In genomic region chr10:22007802-22008172, GRCm38 (mm10) we compare ENCODE assay signal across 10 mouse cellular contexts.
DNase-seq lines count a peak whose midpoint lies in the region; ATAC-seq and TF ChIP-seq lines count a peak whose summit lies in the region.
"Had no signal": no experiment of that assay in that cellular context is flagged by ENCODE, and none has a peak within 500 bp of the region (broad histone marks: within the 10 kb centered on the region; RNA-seq: fewer than 3 reads in every experiment).

No protein-coding gene starts in this region.

- no peak for TF ChIP-seq POLR2A in bone marrow, adult 2 months (IDR thresholded peaks at IDR 0.05; ENCODE audit: borderline replicate concordance, control insufficient read depth, low read depth, low read length)

- no peak overlapping the region for H3K9ac ChIP-seq in heart, embryonic 11.5 days (ENCODE audit: low read depth, low read length)
- H3K9ac ChIP-seq: hindbrain, embryonic 15.5 days had no signal

- no peaks in the 10 kb centered on the region for H3K4me1 ChIP-seq in heart, embryonic 11.5 days (ENCODE audit: control insufficient read depth, insufficient read depth, low read length)
- no peaks in the 10 kb centered on the region for H3K4me1 ChIP-seq in bone marrow, adult 2 months (ENCODE audit: control insufficient read depth, insufficient read depth, low read length)
- H3K4me1 ChIP-seq: hindbrain, embryonic 15.5 days had no signal

- H3K4me3 ChIP-seq in heart, embryonic 11.5 days (ENCODE audit: low read depth, low read length) = no peak overlapping the region
- H3K4me3 ChIP-seq in bone marrow, adult 2 months (replicated peaks; ENCODE audit: control insufficient read depth, low read depth, low read length) = no peak overlapping the region
- H3K4me3 ChIP-seq: hindbrain, embryonic 15.5 days; myocyte had no signal

- 41% methylated on average over 4 of the region's 4 CpGs for WGBS in heart, embryonic 11.5 days (ENCODE audit: insufficient replicate concordance)
- WGBS in bone marrow, adult 2 months = 25% methylated on average over 4 of the region's 4 CpGs

- DNase-seq in heart, adult 11 months = peak; percentile 61
- DNase-seq in right cerebral cortex, adult 18-20 months = peak; percentile 56
- DNase-seq in right cerebral cortex, postnatal 4 days = no peak
- peak; percentile 69 for DNase-seq in kidney, postnatal 10 days
- DNase-seq in gastrocnemius, postnatal 25 days = no peak

- TF ChIP-seq CTCF in bone marrow, adult 2 months (IDR thresholded peaks at IDR 0.05; ENCODE audit: control insufficient read depth, insufficient read depth, low read length) = peak; percentile 32; the same call in 1 of the 2 replicates

- H3K27ac ChIP-seq in heart, embryonic 11.5 days (ENCODE audit: low read depth, low read length) = no peak overlapping the region
- H3K27ac ChIP-seq in bone marrow, adult 2 months (ENCODE audit: control insufficient read depth, insufficient read depth, low read depth, low read length, poor library complexity) = no peak overlapping the region
- H3K27ac ChIP-seq: hindbrain, embryonic 15.5 days had no signal

- no peaks in the 10 kb centered on the region for H3K36me3 ChIP-seq in heart, embryonic 11.5 days (ENCODE audit: control insufficient read depth, insufficient read depth, low read length)
- H3K36me3 ChIP-seq: hindbrain, embryonic 15.5 days had no signal

- no peaks in the 10 kb centered on the region for H3K27me3 ChIP-seq in heart, embryonic 11.5 days (ENCODE audit: control insufficient read depth, insufficient read depth, low read length)
- H3K27me3 ChIP-seq: hindbrain, embryonic 15.5 days had no signal

- ATAC-seq in heart, embryonic 11.5 days (replicated peaks; ENCODE audit: insufficient number of reproducible peaks, low FRiP score, low TSS enrichment) = no peak
- peak; percentile 61; the same call in 1 of the 2 replicates for ATAC-seq in neutrophil, adult 5-6 weeks (ENCODE audit: extremely low read depth, insufficient number of reproducible peaks, low FRiP score, poor library complexity, severe bottlenecking)

- H3K4me2 ChIP-seq in heart, embryonic 11.5 days = no peak overlapping the region
- H3K4me2 ChIP-seq: hindbrain, embryonic 15.5 days had no signal

- no peaks in the 10 kb centered on the region for H3K9me3 ChIP-seq in heart, embryonic 11.5 days (replicated peaks; ENCODE audit: control insufficient read depth, low read length)
- H3K9me3 ChIP-seq: hindbrain, embryonic 15.5 days had no signal

Comparison
In these comparisons a context has a peak if more than half of its experiments do, and no peak if none do; other contexts are left out.
1. DNase-seq: peak in heart, adult 11 months (single experiment), right cerebral cortex, adult 18-20 months (single experiment) and kidney, postnatal 10 days (single experiment); none in right cerebral cortex, postnatal 4 days (single experiment) and gastrocnemius, postnatal 25 days (single experiment).